Mouse (Mus musculus) urinary bladder, postnatal 4 days (tissue): ENCODE measurements around the gene Atg4b.

Experiments used
- DNase-seq, 2 experiments: peaks; one replicate each; pipeline ENCODE4 v3.0.0; 2021 to 2022; ENCODE audit warnings: low spot score in 2 of 2

Gene Atg4b

DNA sequence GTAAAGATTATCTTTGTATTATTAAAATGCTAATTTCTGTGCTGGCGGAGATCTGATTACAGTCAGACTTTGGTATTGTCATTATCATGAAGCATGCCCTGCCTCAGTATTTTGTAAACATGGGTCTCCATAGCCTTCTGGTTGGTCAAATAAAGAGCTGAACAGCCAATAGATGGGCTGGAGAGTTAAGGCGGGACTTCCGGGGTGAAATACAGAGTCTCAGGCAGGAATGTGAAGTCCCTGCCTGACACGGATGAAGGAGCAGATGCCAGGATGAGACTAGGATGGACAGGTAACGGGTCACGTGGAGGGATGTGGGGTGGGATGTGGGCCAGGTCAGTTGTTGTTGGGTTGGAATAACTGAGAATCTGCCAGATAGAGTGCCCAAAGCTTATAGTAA, at the start of gene Atg4b:
Gene Atg4b (plus strand): TSS at position 211 of the 400 bp plus-strand sequence.
- DNase-seq = no peak

DNA sequence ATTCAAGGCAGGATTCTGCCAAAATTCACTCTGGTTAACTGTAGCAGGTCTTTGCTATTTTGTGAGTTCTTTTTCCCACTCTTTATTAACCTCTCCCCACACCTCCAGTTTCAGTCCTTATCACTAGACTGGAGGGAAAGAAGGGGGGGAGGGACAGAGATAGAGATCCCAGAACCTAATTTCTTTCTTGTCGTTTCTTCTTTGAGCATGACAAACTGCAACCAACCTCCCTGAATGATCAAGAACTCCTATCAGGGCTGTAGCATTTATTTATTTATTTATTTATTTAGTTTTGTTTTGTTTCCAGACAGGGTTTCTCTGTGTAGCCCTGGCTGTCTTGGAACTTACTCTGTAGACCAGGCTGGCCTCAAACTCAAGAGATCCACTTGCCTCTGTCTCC, 49.2 kb upstream of the Atg4b start:
- no peak for DNase-seq

DNA sequence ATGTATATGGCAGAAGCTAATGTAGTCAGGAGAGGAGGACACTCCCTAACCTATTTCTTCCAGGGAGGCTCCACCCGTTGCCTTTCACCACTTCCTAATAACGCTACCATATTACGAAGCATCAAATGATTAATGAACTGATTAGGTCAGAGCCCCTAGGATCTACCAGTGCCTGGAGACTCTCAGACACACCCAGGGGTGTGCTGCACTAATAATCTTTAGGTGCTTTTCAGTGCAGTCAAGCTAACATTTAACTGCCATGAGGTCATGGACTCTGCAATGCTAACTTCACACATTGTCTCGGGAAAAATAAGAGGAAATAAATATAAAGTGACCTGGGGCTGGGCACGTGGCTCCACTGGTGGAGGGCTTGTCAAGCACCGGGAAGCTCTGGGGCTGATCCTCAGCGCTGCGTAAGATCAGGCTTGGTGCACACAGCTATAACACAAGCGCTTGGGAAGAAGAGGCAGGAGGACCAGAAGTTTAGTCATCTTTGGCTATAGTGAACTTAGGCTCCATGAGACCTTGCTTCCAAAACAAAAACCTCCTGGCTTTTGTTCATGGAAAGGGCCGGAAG, 47.7 kb upstream of the Atg4b start:
- no peak for DNase-seq

DNA sequence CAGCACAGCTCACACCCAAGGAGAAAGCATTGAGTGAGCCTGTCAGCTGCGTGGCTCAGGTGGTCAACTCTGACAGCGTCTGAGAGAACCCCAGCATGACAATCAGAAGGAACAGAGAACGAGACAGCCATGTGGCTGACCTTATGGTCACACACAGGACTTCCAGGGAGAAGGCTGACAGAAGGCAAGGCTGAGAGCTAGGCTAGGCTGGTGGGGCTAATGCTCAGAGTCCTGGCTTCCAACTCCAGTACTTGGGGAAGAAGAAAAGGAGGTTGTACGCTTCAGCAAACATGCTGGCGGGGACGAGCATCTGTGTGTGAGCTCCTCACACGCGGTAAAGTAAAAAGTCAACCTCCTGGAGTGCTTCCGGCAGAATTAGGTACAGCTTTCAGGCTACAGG, 47.0 kb upstream of the Atg4b start:
- DNase-seq = no peak

DNA sequence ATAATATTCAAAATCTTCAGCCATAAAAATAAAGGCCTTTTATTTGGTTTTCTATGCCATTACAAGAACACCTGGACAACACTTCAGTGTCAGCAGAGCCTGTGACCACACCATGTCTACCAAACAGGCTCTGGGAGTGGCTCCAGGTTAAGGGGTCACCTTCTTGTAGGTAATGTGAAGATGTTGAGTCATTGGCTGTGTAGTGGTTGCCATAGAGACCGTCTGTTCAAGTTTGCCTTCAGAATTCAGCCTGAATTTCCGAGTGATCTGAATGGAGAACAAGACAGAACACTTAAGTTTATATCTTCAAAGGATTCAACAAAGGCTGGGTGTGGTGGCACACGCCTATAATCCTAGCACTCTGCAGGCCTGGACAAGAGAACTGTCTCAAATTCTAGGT, 45.9 kb upstream of the Atg4b start:
- no peak for DNase-seq

DNA sequence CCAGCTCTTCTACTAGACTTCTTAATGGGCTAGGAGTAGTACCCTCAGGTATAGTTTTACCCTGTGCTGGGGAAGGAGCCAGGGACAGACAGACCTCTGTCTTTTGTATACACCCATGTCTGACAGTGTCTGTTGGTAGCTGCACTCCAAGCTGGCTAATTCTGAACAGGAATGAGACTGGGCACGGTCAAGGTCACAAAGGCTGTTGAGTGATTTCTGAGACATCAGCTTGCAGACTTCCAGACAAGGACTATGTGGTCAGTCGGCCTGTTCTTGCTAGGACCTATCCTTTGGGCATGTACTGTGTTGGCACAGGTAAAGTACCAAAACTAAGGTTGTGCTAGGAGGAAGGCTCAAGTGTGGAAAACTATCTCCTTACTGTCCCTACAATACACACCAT, 35.1 kb upstream of the Atg4b start:
- no peak for DNase-seq

DNA sequence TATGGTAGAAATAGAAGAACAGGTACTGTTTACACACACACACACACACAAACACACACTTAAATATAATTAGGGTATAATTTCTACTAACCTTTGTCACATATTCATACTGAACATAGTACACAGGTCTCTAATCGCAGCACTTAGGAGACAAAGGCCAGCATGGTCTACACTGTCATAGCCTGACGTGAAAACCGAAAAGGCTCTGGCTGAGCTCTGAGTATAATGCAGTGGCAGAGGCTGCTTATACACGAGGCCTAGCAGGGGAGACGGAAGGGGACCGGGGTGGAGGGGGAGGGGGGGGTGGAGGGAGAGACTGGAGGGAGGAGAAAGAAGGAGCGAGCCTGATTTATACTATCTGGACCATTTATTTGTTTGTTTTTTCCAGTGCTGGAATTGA, 29.7 kb upstream of the Atg4b start:
- DNase-seq = no peak

DNA sequence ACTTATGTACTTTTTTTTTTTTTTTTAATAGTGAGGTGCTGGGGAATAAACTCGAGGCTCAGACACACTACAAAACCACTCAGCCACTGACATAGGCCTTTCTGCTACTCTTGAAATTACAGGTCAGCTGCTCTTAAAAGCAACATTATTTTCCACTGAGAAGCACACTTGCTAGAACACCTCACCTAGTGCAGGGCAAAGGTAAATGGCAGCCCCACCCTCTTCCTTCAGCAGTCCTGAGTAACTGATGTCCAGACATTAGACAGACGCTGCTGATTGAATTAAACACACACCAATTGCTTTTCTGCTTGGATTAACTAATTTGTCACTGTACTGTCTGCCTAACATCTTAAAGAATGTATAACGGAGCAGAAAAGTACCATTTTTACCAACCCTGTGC, 26.7 kb upstream of the Atg4b start:
- DNase-seq = no peak

DNA sequence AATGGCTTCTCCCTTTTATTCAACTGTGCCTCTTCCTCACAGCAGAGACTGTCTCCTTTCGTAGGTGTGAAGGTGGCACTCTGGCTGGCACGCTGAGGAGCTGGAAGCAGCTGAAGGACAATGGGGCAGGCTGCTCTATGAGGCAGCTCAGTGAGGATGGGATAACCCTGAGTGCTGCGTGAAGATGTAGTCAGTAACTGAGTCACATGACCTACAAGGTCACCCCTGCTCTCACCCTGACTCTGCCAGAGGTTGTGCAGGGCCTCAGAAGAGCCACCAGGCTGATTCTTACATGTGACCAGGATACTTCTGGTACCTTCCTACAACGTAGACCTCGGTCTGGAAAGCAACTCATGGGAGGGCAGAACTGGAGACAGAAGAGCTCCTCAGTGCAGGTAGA, 25.6 kb upstream of the Atg4b start:
- DNase-seq = no peak

DNA sequence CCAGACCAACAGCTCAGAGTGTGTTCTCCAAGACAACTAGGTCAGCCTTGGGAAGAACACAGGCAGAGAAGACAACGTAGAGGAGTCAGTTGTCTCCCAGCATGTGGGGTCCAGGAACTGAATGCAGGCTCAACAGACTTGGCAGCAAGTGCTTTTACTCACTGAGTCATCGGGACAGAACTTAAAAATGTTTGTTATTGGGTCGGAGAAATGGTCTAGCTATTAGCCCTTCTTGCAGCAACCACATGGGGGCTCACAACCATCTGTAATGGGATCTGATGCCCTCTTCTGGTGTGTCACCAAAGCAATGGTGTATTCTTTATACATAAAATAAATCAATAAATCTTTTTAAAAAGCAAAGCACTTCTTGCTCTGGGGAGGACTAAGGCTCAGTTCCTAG, 25.2 kb upstream of the Atg4b start:
- DNase-seq = no peak

DNA sequence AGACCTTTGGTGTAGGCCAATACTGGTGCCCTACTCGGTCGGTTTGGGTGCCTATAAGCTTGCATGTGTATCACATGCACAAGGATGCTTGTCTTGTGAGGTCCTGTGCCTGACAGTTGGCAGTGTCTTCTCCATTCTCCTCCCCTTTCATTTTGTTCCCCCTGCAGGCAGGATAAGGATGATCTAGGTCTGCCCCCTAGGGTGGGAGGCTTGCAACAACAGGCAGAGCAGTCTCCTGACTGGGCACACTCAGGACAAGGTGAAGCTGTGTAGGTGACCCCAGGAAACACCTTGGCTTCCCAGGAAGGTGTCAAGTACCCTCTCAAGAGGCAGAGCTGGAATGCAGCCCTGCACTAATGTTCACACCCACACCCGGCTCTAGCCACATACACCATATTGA, 24.3 kb upstream of the Atg4b start:
- peak in 1 of 2 experiments; percentile 48 for DNase-seq

DNA sequence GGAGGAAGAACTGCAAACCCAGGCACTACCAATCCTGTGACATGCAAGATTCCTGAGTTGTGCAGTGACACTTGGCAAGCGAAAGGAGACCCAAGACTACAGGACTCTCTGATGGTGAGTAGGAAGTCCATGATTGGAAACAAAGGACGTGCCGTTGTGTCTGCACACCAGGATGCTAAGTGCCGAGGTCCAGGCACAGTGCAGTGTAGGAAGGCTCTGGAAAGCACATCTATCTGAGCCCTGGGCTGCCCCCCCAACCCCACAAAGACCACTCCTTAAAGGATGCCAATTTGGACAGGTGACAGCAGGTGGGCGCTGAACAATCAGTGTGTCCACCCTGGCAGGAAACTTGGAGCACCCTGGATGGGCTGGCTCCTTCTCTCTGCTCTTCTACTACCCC, 20.2 kb upstream of the Atg4b start:
- no peak for DNase-seq

DNA sequence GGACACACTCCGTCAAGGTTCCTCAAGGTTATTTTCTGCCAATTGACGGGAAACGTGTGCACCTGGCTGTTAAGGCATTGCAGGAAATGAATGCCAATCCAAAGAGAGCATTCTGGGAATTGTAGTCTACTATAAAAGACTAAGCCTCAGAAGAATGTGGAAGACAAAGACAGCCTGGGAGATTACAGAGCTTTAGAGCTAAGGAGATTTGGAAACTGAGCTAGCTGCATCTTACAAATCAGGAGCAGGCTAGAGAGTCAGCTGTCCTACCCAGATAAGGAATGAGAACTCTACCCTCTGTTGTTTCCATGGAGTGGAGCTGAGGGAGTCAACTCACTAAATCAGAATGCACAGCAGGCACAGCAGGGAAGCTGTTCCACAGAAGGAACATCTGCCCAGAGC, 19.4 kb upstream of the Atg4b start:
- DNase-seq = no peak

DNA sequence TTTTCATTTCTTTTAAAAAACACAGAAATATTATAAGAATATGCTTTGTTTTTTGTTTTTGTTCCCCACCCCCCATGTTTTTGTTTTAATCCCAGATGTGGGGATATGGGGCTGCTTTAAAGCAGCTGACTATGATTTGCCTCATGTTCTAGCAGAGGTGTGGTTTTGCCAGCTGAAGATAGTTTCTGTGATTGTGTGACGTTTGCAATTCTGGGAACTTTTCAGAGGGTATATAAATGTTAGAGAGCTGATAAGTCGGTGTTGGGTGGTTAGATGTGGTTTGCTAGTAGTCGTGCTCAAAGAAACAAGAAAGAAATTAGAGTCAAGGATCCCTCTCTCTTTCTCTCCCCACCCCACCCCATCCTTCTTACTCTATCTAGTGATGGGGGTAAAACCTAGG, 15.4 kb upstream of the Atg4b start:
- no peak for DNase-seq

DNA sequence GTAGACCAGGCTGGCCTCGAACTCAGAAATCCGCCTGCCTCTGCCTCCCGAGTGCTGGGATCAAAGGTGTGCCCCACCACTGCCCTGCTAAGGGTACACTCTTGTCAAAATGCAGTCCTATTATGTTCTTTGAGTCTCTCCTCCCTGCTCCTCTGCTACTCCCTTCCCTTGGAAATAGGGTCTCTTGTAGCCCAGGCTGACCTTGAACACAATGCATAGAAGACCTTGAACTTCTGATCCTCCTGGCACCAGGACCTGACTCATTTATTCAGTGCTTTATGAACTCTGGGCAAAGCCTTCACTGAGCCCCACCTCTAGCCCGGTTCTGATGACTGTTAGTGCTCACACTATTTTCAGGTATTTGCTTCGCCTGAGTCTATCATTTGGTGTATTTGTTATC, 13.6 kb upstream of the Atg4b start:
- no peak for DNase-seq

DNA sequence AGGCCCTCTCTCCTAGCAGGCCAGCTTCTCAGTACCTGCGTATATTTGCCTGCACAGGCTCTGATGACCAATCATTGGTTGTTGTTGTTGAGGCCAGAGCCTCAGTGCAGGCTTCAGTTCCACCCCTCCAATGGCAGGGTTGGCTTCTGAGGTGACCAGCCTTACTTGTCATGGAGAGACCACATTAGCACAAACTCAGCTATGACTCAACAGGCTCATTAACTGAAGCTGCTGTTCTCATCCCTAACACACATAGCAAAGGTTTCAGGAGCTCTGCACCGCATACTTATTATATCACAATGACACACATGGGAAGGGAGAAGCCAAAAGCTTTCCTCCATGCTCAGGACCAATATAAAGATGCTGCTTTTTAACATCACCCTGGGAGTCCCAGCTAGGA, 10.6 kb upstream of the Atg4b start:
- DNase-seq = no peak

DNA sequence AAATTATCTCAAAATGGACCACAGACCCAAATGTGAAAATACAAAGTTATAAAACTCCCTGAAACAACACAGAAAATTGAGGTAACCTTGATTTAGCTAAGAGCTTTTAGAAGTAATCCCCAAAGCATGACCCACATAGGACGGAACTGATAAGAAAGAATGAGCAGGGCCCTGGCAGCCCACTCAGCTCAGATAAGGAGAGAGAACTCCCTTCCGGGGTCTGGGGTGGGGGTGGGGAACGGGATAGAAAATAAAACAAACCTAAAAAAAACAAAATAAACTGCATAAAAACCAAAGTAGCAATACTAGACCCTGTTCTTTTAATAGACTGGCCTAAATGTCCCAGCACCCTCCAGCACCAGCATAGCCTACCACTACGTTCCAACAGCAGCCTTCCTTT, 9.3 kb upstream of the Atg4b start:
- no peak for DNase-seq

DNA sequence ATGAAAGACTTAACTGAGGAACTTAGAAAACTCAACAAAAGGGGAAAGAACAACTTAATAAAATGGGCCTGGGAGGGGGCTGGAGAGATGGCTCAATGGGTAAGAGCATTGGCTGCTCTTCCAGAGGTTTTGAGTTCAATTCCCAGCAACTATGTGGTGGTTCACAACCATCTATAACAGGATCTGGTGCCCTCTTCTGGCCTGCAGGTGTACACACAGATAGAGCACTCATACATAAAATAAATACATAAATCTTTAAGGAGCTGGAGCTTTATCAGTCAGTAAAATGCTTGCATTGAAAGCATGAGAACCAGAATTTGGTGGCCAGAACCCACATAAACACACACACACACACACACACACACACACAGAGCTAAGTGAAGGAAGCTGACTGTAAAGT, 8.4 kb upstream of the Atg4b start:
- DNase-seq = no peak

DNA sequence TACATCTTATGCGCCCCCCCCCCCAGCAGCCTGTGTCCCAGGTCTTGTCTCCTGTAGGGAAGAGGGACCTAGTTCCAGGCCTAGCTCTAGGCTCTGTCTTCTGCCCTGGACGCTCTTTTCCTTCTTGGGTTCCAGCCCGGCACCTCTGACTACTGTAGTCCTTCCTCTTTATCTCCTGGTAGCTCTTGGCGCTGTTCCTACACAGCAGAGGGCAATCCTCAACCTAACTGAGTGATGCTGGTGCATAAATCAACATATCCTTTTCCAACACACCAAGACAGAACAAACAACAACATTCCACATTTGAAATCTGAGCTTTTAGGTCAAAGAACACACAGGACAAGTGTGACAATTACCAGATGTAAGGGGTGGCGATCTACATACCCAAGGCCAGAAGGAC, 5.1 kb upstream of the Atg4b start:
- DNase-seq = no peak

DNA sequence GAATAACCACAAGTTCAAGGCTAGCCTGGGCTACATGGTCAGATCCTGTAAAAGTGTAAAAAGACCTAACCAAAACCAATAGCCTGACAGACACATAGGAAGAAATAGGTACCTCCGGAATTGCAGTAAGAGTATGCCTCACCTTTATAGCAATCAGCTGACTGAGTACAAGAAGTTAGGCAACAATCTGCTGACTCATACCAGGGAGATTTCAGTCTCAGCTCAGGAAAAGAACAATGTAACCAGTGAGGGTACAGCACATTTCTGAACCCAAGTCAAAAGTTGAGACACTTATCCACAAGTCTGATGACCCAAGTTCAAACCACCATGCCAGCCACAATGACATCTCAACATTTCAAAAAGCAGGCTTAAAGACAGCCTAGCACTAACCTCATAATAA, 2.8 kb upstream of the Atg4b start:
- no peak for DNase-seq

DNA sequence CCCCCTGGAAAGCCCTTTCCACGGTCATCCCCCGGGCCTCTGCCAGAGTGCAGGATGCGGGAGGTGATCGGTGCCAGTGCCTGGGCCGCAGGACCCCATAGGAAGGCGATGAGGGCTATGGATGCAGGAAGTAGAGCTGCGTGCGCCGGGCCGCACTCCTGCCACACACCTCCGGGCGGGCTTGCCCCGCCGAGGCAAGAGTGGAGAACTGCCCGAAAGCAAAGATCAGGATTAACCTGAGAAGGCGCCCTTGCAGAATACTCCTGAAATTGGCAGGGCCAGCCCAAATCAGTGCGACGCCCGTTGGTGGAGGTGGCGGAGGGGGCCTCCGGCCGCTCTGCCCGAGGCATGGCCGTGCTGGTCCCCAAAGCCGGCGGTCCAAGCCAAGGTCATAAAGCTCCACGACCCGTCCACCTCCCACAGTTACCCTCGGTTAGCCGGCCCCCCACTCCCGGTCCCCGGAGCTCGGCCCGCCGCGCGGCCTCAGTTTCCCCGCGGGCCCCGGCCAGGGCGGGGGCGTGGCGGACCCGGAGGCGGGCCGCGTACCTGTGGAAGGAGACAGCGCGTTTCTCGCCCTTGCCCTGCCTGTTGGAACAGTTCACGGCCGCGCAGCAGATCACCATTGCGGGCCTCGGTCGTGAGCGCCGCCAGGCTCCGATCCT, 2.7 kb downstream of the Atg4b start:
- peak; percentile 25 to 61 for DNase-seq

DNA sequence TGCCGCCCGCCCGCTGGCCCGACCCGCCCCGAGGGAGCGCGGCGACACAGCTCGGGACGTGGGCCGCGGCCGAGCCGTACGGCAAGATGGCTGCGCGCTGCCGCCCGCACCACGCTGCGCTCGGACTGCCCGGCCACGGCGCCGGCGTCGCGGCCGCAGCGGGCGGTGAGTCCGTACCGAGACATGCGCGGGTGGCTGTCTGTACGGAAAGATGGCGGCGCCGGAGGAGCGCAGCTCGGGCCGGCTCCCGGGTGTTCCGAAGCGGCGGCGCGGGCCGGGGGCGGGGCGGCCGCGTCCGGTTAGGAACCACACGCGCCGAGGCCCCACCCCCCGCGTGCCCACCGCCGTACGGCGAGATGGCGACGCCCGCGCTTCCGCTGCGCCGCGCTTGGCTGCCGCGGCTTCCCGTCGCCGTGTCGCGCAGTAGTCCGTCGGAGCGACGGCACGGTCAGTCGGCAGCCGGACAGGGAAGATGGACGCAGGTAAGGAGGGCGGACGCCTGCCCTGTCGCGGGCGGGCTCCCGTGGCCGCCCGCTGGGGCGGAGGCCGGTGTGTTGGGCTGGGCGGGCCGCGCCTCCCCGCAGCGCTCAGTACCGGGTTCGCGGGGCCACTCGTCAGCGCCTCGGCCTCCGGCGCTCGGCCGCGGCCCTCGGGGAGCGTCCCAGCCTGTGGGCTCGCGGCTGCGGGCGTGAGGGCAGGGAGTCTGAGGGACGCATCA, 3.4 kb downstream of the Atg4b start, which contains the start of gene Thap4:
Gene Thap4 (minus strand): TSS at position 292 of the 718 bp plus-strand sequence.
- DNase-seq = peak; percentile 90 to 91

DNA sequence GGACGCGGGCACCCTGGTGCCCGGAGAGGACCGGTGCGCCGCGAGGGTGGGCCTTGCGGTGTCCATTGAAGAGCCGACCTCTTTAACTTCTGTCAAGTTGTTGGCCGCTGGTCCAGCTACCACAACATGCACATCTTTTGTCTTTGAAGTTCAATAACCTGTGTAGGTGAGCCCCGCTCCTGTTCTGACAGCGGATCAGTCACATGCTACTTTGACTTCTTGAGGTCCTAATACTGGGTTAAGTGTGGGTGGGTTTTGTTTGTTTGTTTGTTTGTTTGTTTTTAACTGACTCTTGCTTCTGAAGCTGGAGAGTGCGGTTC, 4.0 kb downstream of the Atg4b start:
- no peak for DNase-seq

DNA sequence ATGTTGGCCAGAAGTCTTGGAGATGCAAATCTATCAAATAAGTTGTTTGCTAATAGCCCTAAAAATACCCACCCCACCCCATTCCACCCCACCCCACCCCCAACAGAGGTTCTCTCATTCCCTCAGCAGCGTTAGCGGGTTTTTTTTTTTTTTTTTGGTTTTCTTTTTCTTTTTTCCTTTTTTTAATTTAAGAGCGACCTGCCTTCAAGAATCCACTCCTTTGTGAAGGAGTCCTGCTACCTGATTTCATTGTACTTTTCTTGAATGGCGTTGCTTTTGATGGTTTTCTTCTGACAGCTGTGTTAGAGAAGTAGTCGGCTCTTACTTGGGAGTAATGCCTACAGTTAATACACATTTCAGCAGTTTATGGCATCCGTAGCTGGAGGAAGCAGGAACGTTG, 4.3 kb downstream of the Atg4b start:
- DNase-seq = no peak
